Mouse (Mus musculus) granulocyte monocyte progenitor cell, adult 5-6 weeks (primary cell): ENCODE data around the gene Ift20. TPM values are rescaled to one million over a fixed set of nuclear protein-coding genes. Genes with fewer than 3 reads are reported as not detected.
A peak's percentile ranks its signal among the peaks of the same experiment; 100 is the strongest.
"Not testable (repeated sequence)": the region's sequence is repeated elsewhere in the genome, so short reads cannot be mapped to it uniquely, and the experiment has no call there.

ENCODE experiments used
- ATAC-seq: replicated peaks from 2 replicates; pipeline ENCODE4 v1.8.0; 2016; ENCODE audit warnings: mild to moderate bottlenecking, moderate TSS enrichment, inconsistent platforms; ENCODE audit not compliant: poor library complexity, severe bottlenecking
- total RNA-seq, 2 experiments: library from RNA; stranded (forward) in 1 of 2; stranded (reverse) in 1 of 2; fragments of 200-712, 200-1000 nt in 1 of 2; fragments of >200 nt in 1 of 2; fragmentation: Nextera tagmentation in 1 of 2; gene quantifications; 2 replicates each; pipeline ENCODE4 v1.2.3; 2014 to 2017

The Ift20 gene
- total RNA-seq, 2 experiments from 2014 or later: 81.0 to 138 TPM

- no peak for ATAC-seq
These were observed 19.9 kb downstream of the Ift20 start for GRCm38 (mm10) chr11:78556070-78556469.

- 0 out of 2 replicates have a peak, but pooled peaks have one; percentile 25 for ATAC-seq
These were observed 21.1 kb downstream of the Ift20 start for GRCm38 (mm10) chr11:78557241-78557640.

GRCm38 (mm10) chr11:78560447-78560846 lies 24.3 kb downstream of the Ift20 start:
- ATAC-seq: peak; percentile 82

GRCm38 (mm10) chr11:78566775-78567174 lies 30.6 kb downstream of the Ift20 start:
- no peak for ATAC-seq

- no peak for ATAC-seq
These were observed 31.5 kb downstream of the Ift20 start for GRCm38 (mm10) chr11:78567614-78568013.

- ATAC-seq: no peak
These were observed 32.7 kb downstream of the Ift20 start for GRCm38 (mm10) chr11:78568827-78569226.

- ATAC-seq: 0 out of 2 replicates have a peak, but pooled peaks have one; percentile 33
These were observed 33.6 kb downstream of the Ift20 start for GRCm38 (mm10) chr11:78569806-78570205.

GRCm38 (mm10) chr11:78571441-78571840 lies 35.3 kb downstream of the Ift20 start:
- ATAC-seq: no peak

GRCm38 (mm10) chr11:78571854-78572253 lies 35.7 kb downstream of the Ift20 start:
- no peak for ATAC-seq

GRCm38 (mm10) chr11:78574031-78574430 lies 37.9 kb downstream of the Ift20 start:
- not testable (repeated sequence) for ATAC-seq

GRCm38 (mm10) chr11:78574536-78574935 lies 38.4 kb downstream of the Ift20 start:
- no peak for ATAC-seq

- no peak for ATAC-seq
These were observed 38.8 kb downstream of the Ift20 start for GRCm38 (mm10) chr11:78574975-78575374.

- ATAC-seq: no peak
These were observed 46.7 kb downstream of the Ift20 start for GRCm38 (mm10) chr11:78582848-78583247.

- ATAC-seq: no peak
These were observed 49.9 kb downstream of the Ift20 start for GRCm38 (mm10) chr11:78586099-78586498.

- ATAC-seq: not testable (repeated sequence)
These were observed 51.5 kb downstream of the Ift20 start for GRCm38 (mm10) chr11:78587677-78588076.

Other genes with a start within 250 kb of the Ift20 start
- gene BC030499, start 245.5 kb upstream of the Ift20 start, total RNA-seq (2014; fragmentation: Nextera tagmentation): 2.3 TPM in 1 of 2 replicates, not detected in the other
- gene BC030499, start 245.5 kb upstream of the Ift20 start, total RNA-seq (2017): not detected in 2 replicates
- 11.9 and 25.4 TPM in 2 replicates for gene Spag5, start 234.8 kb upstream of the Ift20 start, total RNA-seq (2014; fragmentation: Nextera tagmentation)
- 50.8 and 57.7 TPM in 2 replicates for gene Spag5, start 234.8 kb upstream of the Ift20 start, total RNA-seq (2017)
- gene Aldoc, start 213.4 kb upstream of the Ift20 start, total RNA-seq (2014; fragmentation: Nextera tagmentation): 0.69 and 2.8 TPM in 2 replicates
- 0.15 TPM in 1 of 2 replicates, not detected in the other for gene Aldoc, start 213.4 kb upstream of the Ift20 start, total RNA-seq (2017)
- gene Pigs, start 207.9 kb upstream of the Ift20 start, total RNA-seq (2014; fragmentation: Nextera tagmentation): 47.6 and 51.6 TPM in 2 replicates
- 13.7 and 14.9 TPM in 2 replicates for gene Pigs, start 207.9 kb upstream of the Ift20 start, total RNA-seq (2017)
- 24.0 and 41.0 TPM in 2 replicates for gene Unc119, start 192.9 kb upstream of the Ift20 start, total RNA-seq (2014; fragmentation: Nextera tagmentation)
- gene Unc119, start 192.9 kb upstream of the Ift20 start, total RNA-seq (2017): 11.9 and 18.5 TPM in 2 replicates
- not detected in 2 replicates for gene Foxn1, start 149.8 kb upstream of the Ift20 start, total RNA-seq (2014; fragmentation: Nextera tagmentation)
- gene Foxn1, start 149.8 kb upstream of the Ift20 start, total RNA-seq (2017): not detected in 2 replicates
- not detected in 2 replicates for gene Slc13a2, start 114.1 kb upstream of the Ift20 start, total RNA-seq (2014; fragmentation: Nextera tagmentation)
- gene Slc13a2, start 114.1 kb upstream of the Ift20 start, total RNA-seq (2017): not detected in 2 replicates
- gene Slc46a1, start 70.7 kb upstream of the Ift20 start, total RNA-seq (2014; fragmentation: Nextera tagmentation): 4.2 TPM in 1 of 2 replicates, not detected in the other
- gene Slc46a1, start 70.7 kb upstream of the Ift20 start, total RNA-seq (2017): 1.9 and 2.7 TPM in 2 replicates
- gene Sarm1, start 38.6 kb upstream of the Ift20 start, total RNA-seq (2014; fragmentation: Nextera tagmentation): not detected in 2 replicates
- gene Sarm1, start 38.6 kb upstream of the Ift20 start, total RNA-seq (2017): not detected in 2 replicates
- not detected in 2 replicates for gene Vtn, start 37.3 kb upstream of the Ift20 start, total RNA-seq (2014; fragmentation: Nextera tagmentation)
- not detected in 2 replicates for gene Vtn, start 37.3 kb upstream of the Ift20 start, total RNA-seq (2017)
- gene Sebox, start 32.9 kb upstream of the Ift20 start, total RNA-seq (2014; fragmentation: Nextera tagmentation): not detected in 2 replicates
- gene Sebox, start 32.9 kb upstream of the Ift20 start, total RNA-seq (2017): not detected in 2 replicates
- 21.9 and 36.8 TPM in 2 replicates for gene Tmem199, start 24.2 kb upstream of the Ift20 start, total RNA-seq (2014; fragmentation: Nextera tagmentation)
- 25.5 and 29.9 TPM in 2 replicates for gene Tmem199, start 24.2 kb upstream of the Ift20 start, total RNA-seq (2017)
- gene Poldip2, start 24.2 kb upstream of the Ift20 start, total RNA-seq (2014; fragmentation: Nextera tagmentation): 61.3 and 68.8 TPM in 2 replicates
- gene Poldip2, start 24.2 kb upstream of the Ift20 start, total RNA-seq (2017): 64.5 and 85.8 TPM in 2 replicates
- 13.2 and 15.1 TPM in 2 replicates for gene Tnfaip1, start within 50 bp of the Ift20 start, total RNA-seq (2014; fragmentation: Nextera tagmentation)
- 3.3 and 5.6 TPM in 2 replicates for gene Tnfaip1, start within 50 bp of the Ift20 start, total RNA-seq (2017)
- gene Tmem97, start 14.4 kb downstream of the Ift20 start, total RNA-seq (2014; fragmentation: Nextera tagmentation): 89.3 and 102 TPM in 2 replicates
- gene Tmem97, start 14.4 kb downstream of the Ift20 start, total RNA-seq (2017): 71.9 and 93.9 TPM in 2 replicates
- gene Nlk, start 161.0 kb downstream of the Ift20 start, total RNA-seq (2014; fragmentation: Nextera tagmentation): 13.2 and 21.7 TPM in 2 replicates
- gene Nlk, start 161.0 kb downstream of the Ift20 start, total RNA-seq (2017): 16.4 and 26.1 TPM in 2 replicates
- 22.9 and 32.1 TPM in 2 replicates for gene Ccnq, start 215.4 kb downstream of the Ift20 start, total RNA-seq (2014; fragmentation: Nextera tagmentation)
- gene Ccnq, start 215.4 kb downstream of the Ift20 start, total RNA-seq (2017): 24.1 and 29.5 TPM in 2 replicates